Mouse (Mus musculus) lung, adult 2 months (tissue): ENCODE data around the gene Hsdl1. TPM values are rescaled to one million over a fixed set of nuclear protein-coding genes. Genes with fewer than 3 reads are reported as not detected.

Source experiments
- DNase-seq: peaks from one replicate; pipeline ENCODE4 v3.0.0; 2022
- H3K4me1 ChIP-seq: fragments of 200-500 bp; 2 replicates; pipeline ENCODE4 v1.6.1; 2011; ENCODE audit warnings: low read length; ENCODE audit not compliant: control insufficient read depth, insufficient read depth
- H3K4me3 ChIP-seq: fragments of 200-500 bp; replicated peaks from 2 replicates; pipeline ENCODE3; 2011; ENCODE audit warnings: low read depth, mild to moderate bottlenecking, control low read depth, low read length; ENCODE audit errors: extremely low read depth
- CTCF ChIP-seq: fragments of 200-500 bp; IDR thresholded peaks from 2 replicates; pipeline ENCODE4 v1.5.1; 2011; ENCODE audit warnings: mild to moderate bottlenecking, low read length, control low read depth; ENCODE audit not compliant: insufficient read depth
- POLR2A ChIP-seq: fragments of 200-500 bp; IDR thresholded peaks from 2 replicates; pipeline ENCODE4 v1.6.1; 2011; ENCODE audit warnings: low read depth, mild to moderate bottlenecking, control low read depth, low read length, borderline replicate concordance; ENCODE audit errors: extremely low read depth
- WGBS: fragments of 180-500 bp; shearing (Covaris S2); methylation state at CpG from one replicate; pipeline ENCODE4 v1.1.7; 2018; 5-methylcytosine and 5-hydroxymethylcytosine counted together
- polyA plus RNA-seq: library from polyadenylated mRNA; depleted of rRNA; stranded (reverse); fragments of >200 nt; gene quantifications from 2 replicates; pipeline ENCODE4 v1.2.3, GENCODE M21; 2012; rRNA removed

The Hsdl1 gene
- polyA plus RNA-seq, 1 experiment: 27.7 TPM

DNA sequence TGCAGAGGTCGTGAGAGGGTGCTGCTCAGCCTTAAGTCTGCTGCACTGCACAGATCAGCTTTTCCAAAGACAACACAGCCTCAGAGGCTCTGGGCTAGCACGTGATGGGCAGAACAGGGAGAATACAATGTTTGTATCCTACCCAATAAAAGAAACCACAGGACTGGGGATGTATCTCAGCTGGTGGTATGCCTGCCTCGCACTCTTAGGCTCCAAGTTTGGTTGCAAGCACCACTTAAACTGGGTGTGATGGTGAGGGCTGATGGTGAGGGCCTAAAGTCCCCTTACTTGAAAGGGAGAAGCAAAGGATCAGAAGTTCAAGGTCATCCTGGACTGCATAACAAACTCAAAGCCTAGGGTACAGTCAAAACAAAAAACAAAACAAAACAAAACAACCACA, 30.4 kb downstream of the Hsdl1 start:
- no peak for DNase-seq
- Histone ChIP-seq H3K4me3 (no peak overlapping the region), H3K4me1 (peaks cover 5% of the 10 kb centered on the region; the same call in 1 of the 2 replicates)
- WGBS: 78% methylated on average over 3 of the region's 3 CpGs
- TF ChIP-seq CTCF: no peak

GRCm38 (mm10) chr8:119531973-119532372, 43.0 kb downstream of the Hsdl1 start:
- DNase-seq: no peak
- no peaks in the 10 kb centered on the region for H3K4me1 ChIP-seq
- TF ChIP-seq CTCF: no peak
- TF ChIP-seq POLR2A: no peak
- H3K4me3 ChIP-seq: no peak overlapping the region
- WGBS: 82% methylated on average over 9 of the region's 9 CpGs

GRCm38 (mm10) chr8:119531397-119531796, 43.6 kb downstream of the Hsdl1 start:
- TF ChIP-seq POLR2A (no peak), CTCF (no peak)
- H3K4me1 ChIP-seq: no peaks in the 10 kb centered on the region
- H3K4me3 ChIP-seq: no peak overlapping the region
- no peak for DNase-seq
- WGBS: 94% methylated on average over 3 of the region's 3 CpGs

GRCm38 (mm10) chr8:119530937-119531336, 44.0 kb downstream of the Hsdl1 start:
- H3K4me3 ChIP-seq: no peak overlapping the region
- no peaks in the 10 kb centered on the region for H3K4me1 ChIP-seq
- no peak for TF ChIP-seq POLR2A
- no peak for TF ChIP-seq CTCF
- WGBS: 79% methylated on average over 6 of the region's 6 CpGs
- DNase-seq: no peak

- no peak overlapping the region for H3K4me3 ChIP-seq
- no peak for DNase-seq
- 91% methylated on average over 7 of the region's 7 CpGs for WGBS
- no peak for TF ChIP-seq CTCF
- TF ChIP-seq POLR2A: no peak
- H3K4me1 ChIP-seq: no peaks in the 10 kb centered on the region
These were observed 46.2 kb downstream of the Hsdl1 start for GRCm38 (mm10) chr8:119528762-119529161.

DNA sequence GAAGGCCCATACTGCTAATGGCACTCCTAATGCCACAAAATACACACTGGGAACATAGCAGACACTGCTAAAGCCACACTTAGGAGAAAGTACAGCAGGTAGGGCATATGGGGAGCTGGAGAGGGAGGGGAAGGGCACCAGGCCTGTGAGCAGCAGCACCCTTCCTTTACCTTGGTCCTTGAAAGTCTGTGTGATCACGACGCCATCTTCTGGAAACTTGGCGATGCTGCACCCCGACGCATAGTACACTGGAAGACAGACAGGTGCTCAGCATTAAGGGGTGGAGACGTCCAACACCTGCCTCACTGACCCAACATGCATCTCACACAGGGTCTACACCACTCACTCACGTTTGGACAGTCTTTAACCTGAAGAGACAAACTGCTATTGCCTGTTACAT, 54.9 kb downstream of the Hsdl1 start:
- no peak overlapping the region for H3K4me3 ChIP-seq
- DNase-seq: no peak
- WGBS: 71% methylated on average over 7 of the region's 7 CpGs
- TF ChIP-seq POLR2A (no peak), CTCF (0 out of 2 replicates have a peak, but pooled peaks have one; percentile 1)
- H3K4me1 ChIP-seq: no peaks in the 10 kb centered on the region

DNA sequence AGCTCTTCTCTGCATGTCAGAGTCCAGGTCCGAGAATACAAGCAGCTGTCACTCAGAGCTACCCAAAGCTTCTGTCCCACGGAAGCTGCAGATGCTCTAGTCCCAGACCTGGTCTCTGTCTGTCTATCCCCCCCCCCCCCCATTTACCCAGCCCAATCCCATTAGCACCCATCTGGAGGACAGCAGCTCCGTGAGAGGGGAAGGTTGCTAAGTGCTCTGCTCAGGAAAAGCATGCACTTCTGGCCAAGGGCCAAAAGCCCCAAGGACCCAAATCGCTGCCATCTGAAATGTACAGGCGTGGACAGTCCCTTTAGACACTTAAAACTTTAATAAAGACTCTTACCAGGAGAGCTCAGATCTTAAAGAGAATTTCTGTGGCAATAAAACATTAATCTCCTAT, 58.3 kb downstream of the Hsdl1 start:
- DNase-seq: no peak
- Histone ChIP-seq H3K4me3 (no peak overlapping the region), H3K4me1 (no peaks in the 10 kb centered on the region)
- WGBS: 63% methylated on average over 5 of the region's 5 CpGs
- TF ChIP-seq POLR2A: no peak
- no peak for TF ChIP-seq CTCF

DNA sequence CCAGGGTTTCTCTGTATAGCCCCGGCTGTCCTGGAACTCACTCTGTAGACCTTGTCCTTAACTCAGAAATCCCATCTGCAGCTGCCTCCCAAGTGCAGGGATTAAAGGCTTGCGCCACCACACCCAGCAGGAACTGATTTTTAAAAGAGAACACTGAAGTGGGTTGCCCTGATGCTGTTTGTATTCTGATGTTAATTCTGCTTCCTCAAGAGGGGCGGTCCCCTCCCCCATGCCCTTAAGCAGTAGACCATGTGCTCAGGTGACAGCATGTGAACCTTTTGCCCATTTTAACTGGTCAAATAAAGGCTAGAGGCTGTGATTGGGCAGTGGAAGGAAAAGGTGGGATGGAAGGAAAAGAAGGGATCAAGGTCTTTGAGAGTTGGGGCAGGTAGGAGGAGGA, 59.2 kb downstream of the Hsdl1 start:
- no peaks in the 10 kb centered on the region for H3K4me1 ChIP-seq
- 76% methylated on average over 3 of the region's 3 CpGs for WGBS
- no peak for TF ChIP-seq POLR2A
- TF ChIP-seq CTCF: no peak
- H3K4me3 ChIP-seq: no peak overlapping the region
- no peak for DNase-seq

- WGBS: 88% methylated on average over 3 of the region's 3 CpGs
- no peak for TF ChIP-seq POLR2A
- TF ChIP-seq CTCF: no peak
- Histone ChIP-seq H3K4me3 (no peak overlapping the region), H3K4me1 (no peaks in the 10 kb centered on the region)
- DNase-seq: no peak
These were observed 60.0 kb downstream of the Hsdl1 start for GRCm38 (mm10) chr8:119514940-119515339.

DNA sequence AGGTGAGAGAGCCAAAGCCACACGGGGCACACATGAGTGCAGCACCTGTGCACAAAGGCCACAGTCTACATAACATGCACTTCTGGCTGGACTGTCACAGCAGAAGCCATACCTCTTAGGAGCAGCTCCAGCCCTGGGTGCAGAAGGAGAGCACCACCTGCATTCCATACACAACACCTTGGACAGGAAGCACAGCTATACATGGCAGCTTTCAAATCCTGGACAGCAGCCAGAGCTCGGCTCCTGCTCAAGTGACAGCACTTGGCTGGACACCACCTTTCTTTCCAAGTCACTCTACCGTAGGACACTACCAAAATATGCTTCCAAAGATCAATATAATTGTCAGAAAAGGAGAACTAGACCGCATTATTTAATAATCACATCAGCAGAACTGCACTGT, 61.6 kb downstream of the Hsdl1 start:
- DNase-seq: no peak
- WGBS: 63% methylated on average over 4 of the region's 4 CpGs
- Histone ChIP-seq H3K4me3 (no peak overlapping the region), H3K4me1 (no peaks in the 10 kb centered on the region)
- TF ChIP-seq CTCF: no peak
- TF ChIP-seq POLR2A: no peak

Other genes starting within 250 kb of the Hsdl1 start
- gene Hsbp1, start 230.7 kb downstream of the Hsdl1 start, polyA plus RNA-seq: 90.7 and 130 TPM in 2 replicates
- gene Mlycd, start 180.3 kb downstream of the Hsdl1 start, polyA plus RNA-seq: 26.9 and 32.0 TPM in 2 replicates
- 48.8 and 57.9 TPM in 2 replicates for gene Osgin1, start 141.1 kb downstream of the Hsdl1 start, polyA plus RNA-seq
- 0.63 and 1.0 TPM in 2 replicates for gene Necab2, start 128.5 kb downstream of the Hsdl1 start, polyA plus RNA-seq
- 0.14 TPM in 1 of 2 replicates, not detected in the other for gene Slc38a8, start 73.5 kb downstream of the Hsdl1 start, polyA plus RNA-seq
- 76.6 and 87.4 TPM in 2 replicates for gene Mbtps1, start 16.4 kb downstream of the Hsdl1 start, polyA plus RNA-seq
- gene Dnaaf1, start 52 bp upstream of the Hsdl1 start, polyA plus RNA-seq: 5.0 and 5.3 TPM in 2 replicates
- gene Taf1c, start 30.0 kb upstream of the Hsdl1 start, polyA plus RNA-seq: 17.6 and 19.5 TPM in 2 replicates
- gene Adad2, start 37.6 kb upstream of the Hsdl1 start, polyA plus RNA-seq: not detected in 2 replicates
- 0.17 and 0.51 TPM in 2 replicates for gene Kcng4, start 60.5 kb upstream of the Hsdl1 start, polyA plus RNA-seq
- gene Wfdc1, start 91.2 kb upstream of the Hsdl1 start, polyA plus RNA-seq: 122 and 130 TPM in 2 replicates
- gene Atp2c2, start 124.8 kb upstream of the Hsdl1 start, polyA plus RNA-seq: 5.4 and 7.2 TPM in 2 replicates
- gene Tldc1, start 203.2 kb upstream of the Hsdl1 start, polyA plus RNA-seq: 10.2 and 10.8 TPM in 2 replicates